Mouse (Mus musculus) cerebellum, adult 11-12 months (tissue): Measurements from ENCODE around the gene Cd52.
"Not testable (repeated sequence)": the region's sequence is repeated elsewhere in the genome, so short reads cannot be mapped to it uniquely, and the experiment has no call there.

Experiments
- DNase-seq: peaks from one replicate; pipeline ENCODE4 v3.0.0; 2022

Gene Cd52

GRCm38 (mm10) chr4:134094923-134095547, at the start of gene Cd52:
Gene Cd52 (minus strand): TSS chr4:134095082.
- no peak for DNase-seq

- DNase-seq: not testable (repeated sequence)
These were observed 49.4 kb upstream of the Cd52 start for GRCm38 (mm10) chr4:134144297-134144696.

GRCm38 (mm10) chr4:134138857-134139256, 44.0 kb upstream of the Cd52 start:
- DNase-seq: no peak

- DNase-seq: no peak
These were observed 41.5 kb upstream of the Cd52 start for GRCm38 (mm10) chr4:134136280-134136926.

- no peak for DNase-seq
These were observed 37.7 kb upstream of the Cd52 start for GRCm38 (mm10) chr4:134132519-134133095.

- no peak for DNase-seq
These were observed 37.2 kb upstream of the Cd52 start for GRCm38 (mm10) chr4:134132117-134132516.

- no peak for DNase-seq
These were observed 34.6 kb upstream of the Cd52 start for GRCm38 (mm10) chr4:134129482-134129881.

GRCm38 (mm10) chr4:134128983-134129362, 34.1 kb upstream of the Cd52 start:
- peak; percentile 36 for DNase-seq

- peak; percentile 80 for DNase-seq
These were observed 33.5 kb upstream of the Cd52 start, which contains the start of gene Sh3bgrl3 for GRCm38 (mm10) chr4:134128221-134128982. Gene Sh3bgrl3 (minus strand): TSS chr4:134128789.

- DNase-seq: no peak
These were observed 32.9 kb upstream of the Cd52 start for GRCm38 (mm10) chr4:134127793-134128192.

- DNase-seq: no peak
These were observed 32.2 kb upstream of the Cd52 start for GRCm38 (mm10) chr4:134127121-134127455.

- no peak for DNase-seq
These were observed 31.6 kb upstream of the Cd52 start for GRCm38 (mm10) chr4:134126300-134127120.

- peak; percentile 29 for DNase-seq
These were observed 30.6 kb upstream of the Cd52 start for GRCm38 (mm10) chr4:134125383-134126060.

- peak; percentile 71 for DNase-seq
These were observed 29.0 kb upstream of the Cd52 start for GRCm38 (mm10) chr4:134123680-134124551.

GRCm38 (mm10) chr4:134123147-134123546, 28.3 kb upstream of the Cd52 start:
- DNase-seq: no peak

GRCm38 (mm10) chr4:134122281-134122680, 27.4 kb upstream of the Cd52 start:
- no peak for DNase-seq

GRCm38 (mm10) chr4:134121571-134121970, 26.7 kb upstream of the Cd52 start:
- no peak for DNase-seq

- no peak for DNase-seq
These were observed 26.0 kb upstream of the Cd52 start for GRCm38 (mm10) chr4:134120916-134121315.

GRCm38 (mm10) chr4:134120192-134120805, 25.4 kb upstream of the Cd52 start:
- no peak for DNase-seq

- no peak for DNase-seq
These were observed 24.8 kb upstream of the Cd52 start for GRCm38 (mm10) chr4:134119644-134120043.

- no peak for DNase-seq
These were observed 24.2 kb upstream of the Cd52 start for GRCm38 (mm10) chr4:134119042-134119441.
